Mouse (Mus musculus) forebrain, embryonic 14.5 days (tissue): Measurements from ENCODE around the gene 4921524J17Rik. TPM values are rescaled to one million over a fixed set of nuclear protein-coding genes. Genes with fewer than 3 reads are reported as not detected.

Source experiments
- ATAC-seq: fragments of 200-750 bp; cut with Nextera tagmentation; 2 replicates; pipeline ENCODE4 v1.8.0; 2017; ENCODE audit warnings: mild to moderate bottlenecking, moderate library complexity
- DNase-seq: peaks from one replicate; pipeline ENCODE4 v3.0.0-alpha.2; 2015; ENCODE audit warnings: low spot score
- H3K27ac ChIP-seq: fragments of 300-500 bp; sonication (generic); 2 replicates; pipeline ENCODE4 v1.5.1; 2014; ENCODE audit warnings: low read depth, mild to moderate bottlenecking, control low read depth, low read length, moderate library complexity
- H3K27me3 ChIP-seq: fragments of 300-500 bp; sonication (generic); replicated peaks from 2 replicates; pipeline ENCODE4 v1.6.1; 2014; ENCODE audit warnings: low read length, control low read depth, mixed read lengths; ENCODE audit not compliant: control insufficient read depth, insufficient read depth
- H3K36me3 ChIP-seq: fragments of 300-500 bp; sonication (generic); 2 replicates; pipeline ENCODE4 v1.6.1; 2014; ENCODE audit warnings: low read length, control low read depth; ENCODE audit not compliant: control insufficient read depth, insufficient read depth
- H3K4me1 ChIP-seq: fragments of 300-500 bp; sonication (generic); 2 replicates; pipeline ENCODE4 v1.6.1; 2014; ENCODE audit warnings: antibody characterized with exemption, low read length, control low read depth; ENCODE audit not compliant: control insufficient read depth, insufficient read depth
- H3K4me2 ChIP-seq: fragments of 300-500 bp; sonication (generic); 2 replicates; pipeline ENCODE4 v1.6.1; 2014; ENCODE audit warnings: mild to moderate bottlenecking, control low read depth, low read length
- H3K4me3 ChIP-seq: fragments of 300-500 bp; sonication (generic); 2 replicates; pipeline ENCODE4 v1.5.1; 2014; ENCODE audit warnings: low read depth, low read length, control low read depth
- H3K9ac ChIP-seq: fragments of 300-500 bp; sonication (generic); 2 replicates; pipeline ENCODE4 v1.6.1; 2014; ENCODE audit warnings: mild to moderate bottlenecking, low read length, control low read depth, moderate library complexity
- H3K9me3 ChIP-seq: fragments of 300-500 bp; sonication (generic); replicated peaks from 2 replicates; pipeline ENCODE4 v1.6.1; 2016; ENCODE audit warnings: low read length, control low read depth, mixed read lengths; ENCODE audit not compliant: control insufficient read depth
- WGBS: fragments of 180-500 bp; shearing (Covaris S2); extraction: QIAGEN DNeasy Blood & Tissue Kit; methylation state at CpG from one replicate; pipeline ENCODE4 v1.1.7; 2014; 5-methylcytosine and 5-hydroxymethylcytosine counted together
- polyA plus RNA-seq: library from polyadenylated mRNA; unstranded; fragments of >200 nt; fragmentation: Nextera tagmentation; extraction: Ambion mirVana; gene quantifications from 2 replicates; pipeline ENCODE4 v1.2.1, GENCODE M21; 2014

4921524J17Rik gene
- polyA plus RNA-seq, 1 experiment from 2014 or later: 64.7 TPM

DNA sequence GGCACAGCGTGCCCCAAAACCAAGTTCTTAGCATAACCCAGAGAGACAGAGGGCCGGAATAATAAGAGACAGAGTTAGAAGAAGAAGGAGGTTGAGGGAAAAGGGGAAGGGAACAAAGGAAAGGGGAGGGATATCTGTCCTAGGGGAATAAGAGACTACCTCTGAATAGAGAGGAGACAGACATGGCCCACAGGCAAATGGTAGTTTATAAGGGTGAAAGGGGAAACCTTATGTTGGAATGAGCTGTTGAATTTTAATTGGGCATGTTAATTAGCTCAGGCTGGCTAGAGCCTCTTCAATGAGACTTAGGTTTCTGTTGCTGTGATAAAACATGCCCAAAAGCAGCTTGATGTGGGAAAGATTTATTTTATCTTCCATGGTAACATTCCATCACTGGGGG, 20.6 kb upstream of the 4921524J17Rik start:
- Histone ChIP-seq H3K9ac (no peak overlapping the region), H3K4me3 (no peak overlapping the region), H3K4me2 (no peak overlapping the region), H3K27ac (peak overlapping the region; percentile 64; the same call in 1 of the 2 replicates), H3K9me3 (no peaks in the 10 kb centered on the region), H3K4me1 (peaks cover 5% of the 10 kb centered on the region; the same call in 1 of the 2 replicates), H3K27me3 (no peaks in the 10 kb centered on the region), H3K36me3 (no peaks in the 10 kb centered on the region)
- ATAC-seq (peak; percentile 49; the same call in 1 of the 2 replicates), DNase-seq (peak; percentile 50)
- WGBS: 24% methylated on average over 2 of the region's 2 CpGs

DNA sequence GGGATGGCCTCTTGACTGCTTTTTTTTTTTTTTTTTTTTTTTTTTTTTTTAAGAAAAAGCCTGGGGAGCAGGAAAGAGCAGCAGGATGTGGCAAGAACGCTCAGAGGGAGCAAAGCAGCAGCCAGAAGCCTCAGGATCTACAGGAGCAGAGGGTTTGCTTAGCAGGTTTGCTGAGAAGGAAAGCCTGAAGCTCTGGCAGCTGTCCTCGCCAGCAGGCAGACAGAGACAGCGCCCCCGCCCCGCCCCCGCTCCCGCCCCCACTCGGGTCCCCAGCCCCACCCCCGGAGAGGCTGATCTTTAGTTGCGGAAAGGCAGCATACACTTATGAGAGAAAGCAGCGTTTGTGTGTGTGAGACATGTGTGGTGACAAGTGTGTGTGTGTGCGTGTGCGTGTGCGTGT, 19.7 kb upstream of the 4921524J17Rik start:
- ATAC-seq: peak; percentile 56
- Histone ChIP-seq H3K9ac (no peak overlapping the region), H3K36me3 (no peaks in the 10 kb centered on the region), H3K4me1 (peaks cover 5% of the 10 kb centered on the region; the same call in 1 of the 2 replicates), H3K27me3 (no peaks in the 10 kb centered on the region), H3K4me2 (peak overlapping the region; percentile 29; the same call in 1 of the 2 replicates), H3K9me3 (no peaks in the 10 kb centered on the region), H3K27ac (no peak overlapping the region; the same call in 1 of the 2 replicates), H3K4me3 (no peak overlapping the region)
- DNase-seq: peak; percentile 54
- WGBS: 19% methylated on average over 14 of the region's 14 CpGs

DNA sequence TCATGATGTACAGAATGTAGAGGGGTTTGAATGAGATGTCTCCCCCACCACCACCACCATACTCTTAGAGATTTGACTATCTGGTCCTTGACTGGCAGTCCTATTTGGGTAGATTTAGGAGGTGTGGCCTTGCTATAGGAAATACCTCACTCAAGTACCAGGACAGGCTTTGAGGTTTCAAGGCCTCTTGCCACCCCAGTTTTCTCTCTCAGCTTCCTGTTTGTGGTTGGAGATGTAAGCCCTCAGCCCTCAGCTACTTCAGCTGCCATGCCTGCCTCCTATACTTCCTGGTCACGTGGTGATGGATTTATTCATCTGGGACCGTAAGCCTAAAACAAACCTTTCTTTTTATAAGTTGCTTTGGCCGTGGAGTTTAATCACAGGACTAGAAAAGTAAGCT, 17.7 kb upstream of the 4921524J17Rik start:
- no peak overlapping the region for H3K27ac ChIP-seq
- no peak overlapping the region for H3K4me2 ChIP-seq
- no peak overlapping the region for H3K9ac ChIP-seq
- no peak for DNase-seq
- no peaks in the 10 kb centered on the region for H3K36me3 ChIP-seq
- no peak overlapping the region for H3K4me3 ChIP-seq
- H3K27me3 ChIP-seq: no peaks in the 10 kb centered on the region
- no peaks in the 10 kb centered on the region for H3K9me3 ChIP-seq
- WGBS: 88% methylated on average over 3 of the region's 3 CpGs
- peaks cover 5% of the 10 kb centered on the region; the same call in 1 of the 2 replicates for H3K4me1 ChIP-seq
- ATAC-seq: no peak

DNA sequence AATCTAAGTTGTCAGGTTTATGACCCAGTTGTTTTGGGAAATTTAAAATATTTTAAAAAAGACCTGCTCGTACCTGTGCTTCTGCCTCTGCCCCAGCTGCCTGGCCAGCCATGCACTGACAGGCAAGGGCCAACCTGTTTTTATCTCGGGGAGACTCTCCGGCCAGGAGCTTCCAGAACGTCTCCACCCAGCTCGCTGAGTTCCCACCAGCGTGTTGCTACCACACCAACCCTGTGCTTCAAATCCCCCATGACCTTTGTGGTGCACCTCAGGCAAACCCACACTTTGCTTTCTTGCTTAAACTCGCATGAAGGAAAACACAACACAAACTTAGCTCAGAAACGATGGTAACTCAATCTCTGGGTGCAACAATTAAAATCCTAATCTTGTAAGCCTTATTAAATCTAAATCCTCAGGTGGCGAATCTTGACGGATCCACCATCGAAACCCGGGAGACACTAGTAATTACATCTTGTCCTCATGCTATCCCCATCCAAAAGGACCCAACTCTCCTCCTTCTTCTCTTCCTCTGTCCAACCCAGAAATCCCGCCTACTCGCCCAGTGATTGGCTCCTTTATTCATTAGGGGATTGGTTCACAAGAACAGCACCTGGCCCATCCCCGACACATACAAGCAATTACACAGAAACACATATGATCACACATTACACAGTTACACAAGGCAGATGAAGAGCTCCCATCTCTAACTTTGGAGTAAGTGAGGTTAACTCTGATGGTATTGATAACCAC, 13.5 kb upstream of the 4921524J17Rik start:
- ATAC-seq (no peak), DNase-seq (no peak)
- Histone ChIP-seq H3K27me3 (no peaks in the 10 kb centered on the region), H3K9ac (no peak overlapping the region), H3K9me3 (no peaks in the 10 kb centered on the region), H3K36me3 (no peaks in the 10 kb centered on the region), H3K4me3 (no peak overlapping the region), H3K4me1 (no peaks in the 10 kb centered on the region), H3K27ac (no peak overlapping the region), H3K4me2 (no peak overlapping the region)
- 86% methylated on average over 15 of the region's 15 CpGs for WGBS

DNA sequence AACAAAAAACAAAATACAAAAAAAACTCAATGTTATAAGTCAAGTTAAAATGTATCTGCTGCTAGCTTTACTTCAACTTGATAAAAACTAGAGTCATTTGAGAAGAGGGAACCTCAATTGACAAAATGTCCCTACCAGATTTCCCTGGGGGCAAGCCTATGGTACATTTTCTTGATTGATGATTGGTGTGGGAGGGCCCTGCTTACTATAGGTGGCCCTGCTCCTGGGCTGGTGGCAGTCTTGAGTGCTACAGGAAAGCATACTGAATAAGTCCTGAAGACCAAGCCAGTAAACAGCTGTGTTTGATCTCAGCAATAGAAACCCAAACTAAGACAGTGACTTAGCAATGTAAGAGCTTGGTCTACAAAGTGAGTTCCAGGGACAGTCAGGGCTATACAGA, 11.5 kb upstream of the 4921524J17Rik start:
- H3K4me3 ChIP-seq: no peak overlapping the region
- no peaks in the 10 kb centered on the region for H3K9me3 ChIP-seq
- ATAC-seq (no peak), DNase-seq (no peak)
- no peaks in the 10 kb centered on the region for H3K27me3 ChIP-seq
- H3K27ac ChIP-seq: no peak overlapping the region
- H3K36me3 ChIP-seq: no peaks in the 10 kb centered on the region
- H3K4me2 ChIP-seq: no peak overlapping the region
- H3K4me1 ChIP-seq: no peaks in the 10 kb centered on the region
- H3K9ac ChIP-seq: no peak overlapping the region

DNA sequence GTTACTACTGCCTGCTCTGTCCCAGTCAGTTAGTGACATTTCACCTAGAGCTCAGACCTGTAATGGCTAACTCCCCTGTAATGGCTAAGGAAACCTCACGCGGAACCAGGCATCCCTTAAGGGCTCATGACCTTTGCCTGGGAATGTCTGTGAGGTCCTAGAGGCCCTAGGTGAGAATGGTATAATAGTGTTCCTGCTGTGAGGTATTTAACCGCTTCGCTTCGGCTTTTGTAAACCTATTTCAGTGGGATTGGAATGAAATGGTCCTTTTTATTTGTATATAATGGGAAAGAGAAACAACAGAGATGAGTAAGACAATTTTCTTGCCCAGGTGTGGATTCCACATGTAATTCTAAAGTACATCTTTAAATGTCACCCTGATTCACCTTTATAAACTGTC, 8.9 kb upstream of the 4921524J17Rik start:
- Histone ChIP-seq H3K9ac (no peak overlapping the region), H3K4me1 (no peaks in the 10 kb centered on the region), H3K4me2 (no peak overlapping the region), H3K27me3 (no peaks in the 10 kb centered on the region), H3K4me3 (no peak overlapping the region), H3K9me3 (no peaks in the 10 kb centered on the region), H3K36me3 (no peaks in the 10 kb centered on the region), H3K27ac (no peak overlapping the region)
- ATAC-seq: no peak
- 29% methylated on average over 5 of the region's 5 CpGs for WGBS
- no peak for DNase-seq

DNA sequence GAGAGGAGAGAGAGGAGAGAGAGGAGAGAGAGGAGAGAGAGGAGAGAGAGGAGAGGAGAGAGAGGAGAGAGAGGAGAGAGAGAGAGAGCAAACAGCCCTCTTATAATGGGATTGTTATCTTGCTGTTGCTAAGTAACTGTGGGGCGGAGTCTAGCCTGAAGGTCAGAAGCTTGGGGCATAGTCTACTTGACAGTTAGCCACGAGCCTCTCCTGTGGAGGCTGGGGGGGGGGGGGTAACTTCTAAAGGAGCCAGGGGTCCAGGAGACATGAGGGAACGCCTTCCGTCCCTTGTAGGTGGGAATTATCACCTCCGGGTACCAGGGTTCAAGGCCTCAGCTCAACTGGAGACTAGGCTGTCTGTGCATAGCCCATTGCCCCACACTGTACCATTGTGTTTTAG, 3.1 kb upstream of the 4921524J17Rik start:
- no peak overlapping the region for H3K4me2 ChIP-seq
- no peak overlapping the region for H3K9ac ChIP-seq
- no peaks in the 10 kb centered on the region for H3K27me3 ChIP-seq
- DNase-seq (no peak), ATAC-seq (no peak)
- WGBS: 59% methylated on average over 5 of the region's 5 CpGs
- no peak overlapping the region for H3K27ac ChIP-seq
- H3K36me3 ChIP-seq: no peaks in the 10 kb centered on the region
- no peak overlapping the region for H3K4me3 ChIP-seq
- H3K4me1 ChIP-seq: peaks cover 9% of the 10 kb centered on the region; the same call in 1 of the 2 replicates
- H3K9me3 ChIP-seq: no peaks in the 10 kb centered on the region

DNA sequence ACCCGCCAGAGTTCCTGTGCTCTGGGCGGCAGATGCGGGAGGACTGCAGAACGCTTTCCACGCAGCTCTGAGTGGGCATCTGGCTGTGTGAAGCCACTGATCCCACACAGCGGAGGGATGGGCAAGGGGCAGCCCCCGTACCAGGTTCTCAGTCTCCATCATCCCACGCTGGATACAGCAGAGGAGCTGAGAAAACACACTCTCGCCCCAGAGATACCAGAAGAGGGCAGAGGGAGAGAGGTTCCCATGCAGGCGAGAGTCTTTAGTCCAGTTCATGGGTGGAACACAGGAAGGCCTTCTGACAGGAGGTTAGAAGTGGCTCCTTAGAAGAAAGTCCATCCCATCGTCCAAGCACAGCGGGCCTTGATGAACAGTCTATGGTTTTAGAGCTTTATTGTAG, 2.2 kb upstream of the 4921524J17Rik start:
- no peak overlapping the region for H3K27ac ChIP-seq
- no peak overlapping the region for H3K4me2 ChIP-seq
- ATAC-seq (no peak), DNase-seq (no peak)
- H3K4me1 ChIP-seq: peaks cover 10% of the 10 kb centered on the region; the same call in 1 of the 2 replicates
- H3K9me3 ChIP-seq: no peaks in the 10 kb centered on the region
- no peak overlapping the region for H3K4me3 ChIP-seq
- no peak overlapping the region for H3K9ac ChIP-seq
- H3K27me3 ChIP-seq: no peaks in the 10 kb centered on the region
- WGBS: 70% methylated on average over 12 of the region's 12 CpGs
- no peaks in the 10 kb centered on the region for H3K36me3 ChIP-seq

DNA sequence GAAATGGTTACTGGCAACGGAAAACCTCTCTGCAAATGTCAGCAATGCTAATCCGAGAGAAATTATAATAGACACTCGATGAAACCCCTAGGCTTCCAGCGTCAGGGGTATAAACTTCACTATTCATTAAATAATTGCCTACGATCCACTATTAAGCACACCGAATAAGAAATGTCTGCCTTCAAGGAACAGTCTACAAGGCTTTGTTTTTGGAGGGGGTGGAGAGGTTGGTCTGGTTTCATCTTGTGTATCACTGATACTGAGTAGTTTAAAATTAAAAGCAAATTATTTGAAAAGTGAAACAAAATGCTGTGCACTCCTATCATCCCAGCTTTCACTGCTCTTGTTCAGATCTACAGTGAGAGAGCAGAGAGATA, 372 bp upstream of the 4921524J17Rik start:
- peak overlapping the region; percentile 95; the same call in 1 of the 2 replicates for H3K27ac ChIP-seq
- peak; percentile 63; the same call in 1 of the 2 replicates for ATAC-seq
- H3K4me2 ChIP-seq: peak overlapping the region; percentile 55
- no peaks in the 10 kb centered on the region for H3K9me3 ChIP-seq
- WGBS: 1% methylated on average over 6 of the region's 6 CpGs
- no peak for DNase-seq
- peak overlapping the region; percentile 79 for H3K4me3 ChIP-seq
- no peaks in the 10 kb centered on the region for H3K27me3 ChIP-seq
- peaks cover 16% of the 10 kb centered on the region for H3K4me1 ChIP-seq
- H3K36me3 ChIP-seq: no peaks in the 10 kb centered on the region
- peak overlapping the region; percentile 52 for H3K9ac ChIP-seq
